ENCODE assay signal across 17 mouse cellular contexts in genomic region chr19:31779021-31779420, GRCm38 (mm10). TPM values are rescaled to one million over a fixed set of nuclear protein-coding genes. Genes with fewer than 3 reads are reported as not detected.
DNase-seq lines count a peak whose midpoint lies in the region; ATAC-seq and TF ChIP-seq lines count a peak whose summit lies in the region.
"Had no signal": no experiment of that assay in that cellular context is flagged by ENCODE, and none has a peak within 500 bp of the region (broad histone marks: within the 10 kb centered on the region; RNA-seq: fewer than 3 reads in every experiment).

No protein-coding gene starts in this region.

- TF ChIP-seq POLR2A in MEL (IDR thresholded peaks at IDR 0.05; ENCODE audit: control insufficient read depth in 1 of 2, insufficient read depth in 1 of 2, low read depth in 1 of 2, low read length in 2 of 2, poor library complexity in 1 of 2): no peak

- no peak for TF ChIP-seq CTCF in MEL (IDR thresholded peaks at IDR 0.05 in 2 of 3, conservative IDR thresholded peaks at IDR 0.05 in 1 of 3; ENCODE audit: control insufficient read depth in 1 of 3, insufficient read depth in 1 of 3, low read depth in 2 of 3, low read length in 3 of 3, poor library complexity in 1 of 3, severe bottlenecking in 1 of 3)

- peak; percentile 69; the same call in 1 of the 2 replicates for ATAC-seq in erythroblast, adult 5-6 weeks (replicated peaks; ENCODE audit: low FRiP score, poor library complexity, severe bottlenecking)
- peak; percentile 52 for ATAC-seq in liver, embryonic 15.5 days (ENCODE audit: insufficient read depth)
- ATAC-seq: forebrain, embryonic 13.5 days had no signal

- H3K4me3 ChIP-seq in MEL (ENCODE audit: control insufficient read depth in 1 of 2, insufficient read depth in 1 of 2, low read depth in 2 of 2, low read length in 2 of 2): no peak overlapping the region
- H3K4me3 ChIP-seq in liver, embryonic 15.5 days (replicated peaks): no peak overlapping the region
- H3K4me3 ChIP-seq: embryonic facial prominence, embryonic 15.5 days; forebrain, embryonic 13.5 days; hindbrain, embryonic 10.5 days had no signal

- no peak overlapping the region for H3K27ac ChIP-seq in MEL (ENCODE audit: control insufficient read depth, low read depth, low read length)
- H3K27ac ChIP-seq in liver, embryonic 15.5 days (replicated peaks): peak overlapping the region; percentile 45; the same call in 1 of the 2 replicates
- H3K27ac ChIP-seq: embryonic facial prominence, embryonic 15.5 days; forebrain, embryonic 13.5 days; hindbrain, embryonic 10.5 days; macrophage had no signal

- intact Hi-C loops in gastrocnemius, postnatal 36 days (cut with DNase I): no loop called here

- H3K9ac ChIP-seq in MEL (ENCODE audit: control insufficient read depth, low read depth, low read length, poor library complexity, severe bottlenecking): no peak overlapping the region
- no peak overlapping the region for H3K9ac ChIP-seq in liver, embryonic 15.5 days
- H3K9ac ChIP-seq: embryonic facial prominence, embryonic 15.5 days; forebrain, embryonic 13.5 days had no signal

- peaks cover 0 to 18% of the 10 kb centered on the region in 2 experiments; a peak in 2 of 4 replicates for H3K36me3 ChIP-seq in MEL (ENCODE audit: control insufficient read depth in 1 of 2, insufficient read depth in 2 of 2, low read length in 2 of 2)
- no peaks in the 10 kb centered on the region for H3K36me3 ChIP-seq in liver, embryonic 15.5 days (replicated peaks)
- H3K36me3 ChIP-seq: embryonic facial prominence, embryonic 15.5 days; hindbrain, embryonic 10.5 days had no signal

- no peaks in the 10 kb centered on the region for H3K79me2 ChIP-seq in MEL (ENCODE audit: control insufficient read depth, insufficient read depth, low read length, poor library complexity)

- no peaks in the 10 kb centered on the region for H3K9me3 ChIP-seq in MEL (replicated peaks; ENCODE audit: insufficient read depth, low read length)
- H3K9me3 ChIP-seq in liver, embryonic 15.5 days (replicated peaks): no peaks in the 10 kb centered on the region
- H3K9me3 ChIP-seq: embryonic facial prominence, embryonic 15.5 days; forebrain, embryonic 13.5 days; hindbrain, embryonic 10.5 days had no signal

- no peaks in the 10 kb centered on the region for H3K27me3 ChIP-seq in MEL (ENCODE audit: control insufficient read depth in 1 of 2, insufficient read depth in 2 of 2, low read length in 2 of 2)
- H3K27me3 ChIP-seq in liver, embryonic 15.5 days: no peaks in the 10 kb centered on the region
- H3K27me3 ChIP-seq: embryonic facial prominence, embryonic 15.5 days; forebrain, embryonic 13.5 days had no signal

- 13% methylated on average over 4 of the region's 4 CpGs for WGBS in liver, embryonic 15.5 days (ENCODE audit: insufficient replicate concordance)

- TF ChIP-seq RAD21 in MEL (IDR thresholded peaks at IDR 0.05; ENCODE audit: low read depth, low read length): no peak

- peak overlapping the region; percentile 28 for H3K4me2 ChIP-seq in liver, embryonic 15.5 days
- H3K4me2 ChIP-seq: embryonic facial prominence, embryonic 15.5 days; forebrain, embryonic 13.5 days had no signal

- TF ChIP-seq EP300 in MEL (IDR thresholded peaks at IDR 0.05; ENCODE audit: low read depth in 1 of 2, low read length in 2 of 2): no peak; a peak in 1 of 4 replicates

- H3K4me1 ChIP-seq in MEL (ENCODE audit: control insufficient read depth in 1 of 2, insufficient read depth in 2 of 2, low read length in 2 of 2): peaks cover 0 to 19% of the 10 kb centered on the region in 2 experiments
- peaks cover 35% of the 10 kb centered on the region for H3K4me1 ChIP-seq in liver, embryonic 15.5 days (replicated peaks)
- H3K4me1 ChIP-seq: embryonic facial prominence, embryonic 15.5 days; forebrain, embryonic 13.5 days; hindbrain, embryonic 10.5 days had no signal

- peak; percentile 8 for DNase-seq in gastrocnemius, postnatal 10 days
- no peak for DNase-seq in gastrocnemius, postnatal 36 days
- no peak for DNase-seq in MEL (ENCODE audit: low read depth, low spot score)
- no peak for DNase-seq in thymus, postnatal 14 days
- no peak for DNase-seq in urinary bladder, postnatal 14 days (ENCODE audit: low spot score)
- DNase-seq: adrenal gland, postnatal 10 days; kidney, adult 8-10 months; kidney, postnatal 36 days; lung, adult 2 months; midbrain, embryonic 14.5 days; right cerebral cortex, postnatal 14 days had no signal

TF ChIP-seq in MEL, 35 proteins besides CTCF, POLR2A, EP300 and RAD21:
- TF ChIP-seq MYC (IDR thresholded peaks at IDR 0.05; ENCODE audit: low read depth, low read length) (no peak), TAL1 (IDR thresholded peaks at IDR 0.05; ENCODE audit: low read length) (no peak; the same call in 1 of the 2 replicates), GATA1 (IDR thresholded peaks at IDR 0.05; ENCODE audit: low read depth, low read length) (0 out of 2 replicates have a peak, but pooled peaks have one; percentile 29)

RNA-seq across cellular contexts. Expression of gene Prkg1, which starts 14.2 kb away (rescaled TPM):
- 10 to 100 TPM; 30.5 to 38.3 TPM for total RNA-seq in gastrocnemius, postnatal 10 days (2021)
- 10 to 100 TPM; 23.1 to 37.4 TPM for total RNA-seq in gastrocnemius, postnatal 36 days (2021)
- total RNA-seq in MEL (2012; rRNA removed): not detected in 2 replicates
- polyA plus RNA-seq in MEL (2012; ENCODE audit: insufficient read depth in 1 of 2, insufficient read length in 2 of 2, low read depth in 1 of 2, low replicate concordance in 2 of 2, missing spikeins in 1 of 2): not detected
- total RNA-seq in erythroblast, adult 5-6 weeks (2015; ENCODE audit: low replicate concordance): not detected in 2 replicates
- total RNA-seq in erythroblast, adult 5-6 weeks (2017; ENCODE audit: low replicate concordance): 0.28 TPM in 1 of 2 replicates, not detected in the other
- polyA plus RNA-seq in liver, embryonic 15.5 days (2015; fragmentation: Nextera tagmentation; extraction: Ambion mirVana): 0.63 and 0.76 TPM in 2 replicates

Comparison
In these comparisons a context has a peak if more than half of its experiments do, and no peak if none do; other contexts are left out.
1. RNA of gene Prkg1, which starts 14.2 kb away (total RNA-seq): 30.5 to 38.3 TPM in gastrocnemius, postnatal 10 days and 23.1 to 37.4 TPM in gastrocnemius, postnatal 36 days; not detected in MEL and 0.28 TPM in erythroblast, adult 5-6 weeks; every median in the first group is over 10 times any median in the second.